Mouse (Mus musculus) midbrain, embryonic 10.5 days (tissue): ENCODE results near the gene Sdk2. TPM values are rescaled to one million over a fixed set of nuclear protein-coding genes. Genes with fewer than 3 reads are reported as not detected.

Experiments
- DNase-seq: peaks from one replicate; pipeline ENCODE4 v3.0.0-alpha.2; 2017; ENCODE audit warnings: low spot score
- H3K27ac ChIP-seq: fragments of 300-500 bp; sonication (generic); replicated peaks from 2 replicates; pipeline ENCODE4 v1.5.1; 2016; ENCODE audit warnings: mild to moderate bottlenecking
- H3K27me3 ChIP-seq: fragments of 300-500 bp; sonication (generic); 2 replicates; pipeline ENCODE4 v1.6.1; 2016; ENCODE audit warnings: low read depth, mild to moderate bottlenecking; ENCODE audit not compliant: poor library complexity, severe bottlenecking
- H3K36me3 ChIP-seq: fragments of 300-500 bp; sonication (generic); 2 replicates; pipeline ENCODE4 v1.6.1; 2016; ENCODE audit warnings: mild to moderate bottlenecking, moderate library complexity
- H3K4me1 ChIP-seq: fragments of 300-500 bp; sonication (generic); 2 replicates; pipeline ENCODE4 v1.6.1; 2016
- H3K4me3 ChIP-seq: fragments of 300-500 bp; sonication (generic); 2 replicates; pipeline ENCODE4 v1.5.1; 2016; ENCODE audit warnings: mild to moderate bottlenecking, moderate library complexity
- H3K9me3 ChIP-seq: fragments of 300-500 bp; sonication (generic); replicated peaks from 2 replicates; pipeline ENCODE4 v1.6.1; 2016; ENCODE audit warnings: mild to moderate bottlenecking
- WGBS: fragments of 180-500 bp; shearing (Covaris S2); methylation state at CpG from one replicate; pipeline ENCODE4 v1.1.7; 2016; 5-methylcytosine and 5-hydroxymethylcytosine counted together
- polyA plus RNA-seq: library from polyadenylated mRNA; unstranded; fragments of >200 nt; fragmentation: Nextera tagmentation; extraction: Ambion mirVana; gene quantifications from 2 replicates; pipeline ENCODE4 v1.2.1, GENCODE M21; 2016

The Sdk2 gene
- polyA plus RNA-seq, 1 experiment from 2014 or later, result 4.5 TPM

DNA sequence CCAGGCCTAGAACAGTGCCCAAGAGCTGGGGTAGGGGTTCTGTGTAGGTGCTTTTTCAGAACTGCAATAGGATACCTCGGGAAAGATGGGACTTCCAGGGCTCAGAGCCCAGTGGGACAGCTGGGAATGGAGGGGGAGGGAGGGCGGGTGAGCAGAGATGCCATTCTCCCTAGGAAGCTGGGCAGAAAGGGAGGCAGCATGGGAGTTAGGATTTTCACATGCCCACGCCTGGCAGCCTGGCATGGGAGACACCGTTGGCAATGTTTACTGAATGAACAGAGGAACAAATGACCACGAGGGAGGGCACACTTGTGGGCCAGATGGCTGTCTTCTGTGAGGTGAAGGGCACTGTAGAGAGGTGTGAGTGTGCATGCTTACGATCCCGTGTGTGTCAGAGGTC, 23.3 kb downstream of the Sdk2 start:
- no peak overlapping the region for H3K4me3 ChIP-seq
- peaks cover 5% of the 10 kb centered on the region for H3K36me3 ChIP-seq
- H3K9me3 ChIP-seq, result no peaks in the 10 kb centered on the region; the same call in 1 of the 2 replicates
- H3K4me1 ChIP-seq, result peaks cover 75% of the 10 kb centered on the region
- 81% methylated on average over 7 of the region's 7 CpGs for WGBS
- H3K27me3 ChIP-seq, result peaks cover 22% of the 10 kb centered on the region
- no peak for DNase-seq
- H3K27ac ChIP-seq, result no peak overlapping the region

DNA sequence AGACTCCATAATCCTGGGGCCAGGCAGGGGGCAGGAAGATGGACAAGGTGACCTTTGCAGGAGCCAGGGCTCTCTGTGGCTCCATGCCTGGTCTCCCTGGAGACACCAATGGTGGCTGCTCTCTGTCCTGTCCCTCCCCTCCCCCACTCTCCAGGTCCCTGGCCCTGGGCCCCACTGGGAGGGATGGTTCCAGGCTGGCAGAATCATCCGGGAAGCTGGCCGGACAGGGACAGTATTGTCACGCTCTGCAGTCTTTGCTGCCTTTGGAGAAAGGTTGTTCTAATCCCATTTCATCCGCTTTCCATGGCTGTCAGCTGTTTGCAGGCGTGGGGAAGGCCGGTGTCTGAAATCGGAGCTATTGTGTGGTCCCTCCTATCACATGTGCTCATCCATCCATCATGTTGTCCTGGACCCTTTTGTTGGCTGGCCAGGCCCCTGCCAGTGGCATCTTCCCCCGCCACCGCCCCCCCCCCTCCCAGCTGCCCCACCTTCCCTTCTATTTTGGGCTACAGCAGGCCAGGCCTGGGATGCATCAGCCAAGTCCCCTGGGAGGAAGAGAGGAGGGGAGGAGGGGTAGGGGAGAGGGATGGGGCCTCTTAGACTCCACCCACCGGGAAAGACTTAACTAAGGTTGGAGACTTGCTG, 26.3 kb downstream of the Sdk2 start:
- Histone ChIP-seq H3K36me3 (0 out of 2 replicates have a peak, but pooled peaks cover 2% of the 10 kb centered on the region), H3K27ac (peak overlapping the region; percentile 78), H3K27me3 (peaks cover 43% of the 10 kb centered on the region), H3K4me1 (peaks cover 74% of the 10 kb centered on the region), H3K9me3 (no peaks in the 10 kb centered on the region), H3K4me3 (peak overlapping the region; percentile 24)
- 2% methylated on average over 10 of the region's 10 CpGs for WGBS
- DNase-seq, result peak; percentile 91

DNA sequence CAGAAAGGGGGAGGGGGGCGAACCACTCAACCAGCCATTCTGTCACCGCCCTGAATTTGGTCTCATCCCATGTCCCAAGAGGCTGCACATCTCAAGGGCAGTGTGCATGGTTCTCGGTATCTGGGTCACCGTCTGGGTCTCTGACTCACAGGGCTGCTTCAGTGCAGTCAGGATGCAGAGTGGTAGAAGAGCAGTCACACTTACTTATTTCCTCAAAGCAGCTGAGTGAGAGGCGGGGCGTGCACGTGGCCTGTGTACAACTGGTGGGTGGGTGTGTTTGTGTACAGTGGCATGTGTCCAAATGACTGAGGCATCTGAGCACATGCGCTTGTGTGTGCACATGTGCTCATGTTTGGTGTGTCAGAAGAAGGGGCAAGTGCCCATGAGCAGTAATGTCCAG, 28.8 kb downstream of the Sdk2 start:
- no peak overlapping the region for H3K4me3 ChIP-seq
- H3K27me3 ChIP-seq, result peaks cover 41% of the 10 kb centered on the region
- H3K4me1 ChIP-seq, result peaks cover 58% of the 10 kb centered on the region
- DNase-seq, result no peak
- H3K9me3 ChIP-seq, result no peaks in the 10 kb centered on the region; the same call in 1 of the 2 replicates
- no peak overlapping the region for H3K27ac ChIP-seq
- 91% methylated on average over 8 of the region's 8 CpGs for WGBS
- 0 out of 2 replicates have a peak, but pooled peaks cover 2% of the 10 kb centered on the region for H3K36me3 ChIP-seq

DNA sequence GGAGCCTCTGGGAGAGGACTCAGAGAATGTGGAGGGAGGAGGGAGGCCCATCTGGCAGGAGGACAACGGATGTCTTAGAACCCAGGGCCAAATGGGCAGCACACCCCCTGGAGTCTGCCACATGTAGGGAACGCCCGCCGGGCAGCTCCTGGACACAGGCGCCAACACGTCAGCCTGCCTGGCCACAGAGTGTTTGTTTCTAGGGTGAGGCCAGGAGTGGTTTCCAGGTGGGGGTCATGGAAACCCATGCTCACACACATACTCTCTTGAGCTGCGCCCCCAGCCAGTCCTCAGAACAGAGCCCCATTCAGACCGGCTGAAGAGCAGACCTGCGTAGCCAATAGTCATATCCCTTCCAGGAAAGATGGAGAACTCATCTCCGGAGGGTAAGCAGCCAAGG, 35.4 kb downstream of the Sdk2 start:
- Histone ChIP-seq H3K27me3 (peaks cover 10% of the 10 kb centered on the region; the same call in 1 of the 2 replicates), H3K9me3 (no peaks in the 10 kb centered on the region; the same call in 1 of the 2 replicates), H3K27ac (0 out of 2 replicates have a peak overlapping the region, but pooled peaks have one; percentile 49), H3K4me3 (no peak overlapping the region), H3K36me3 (0 out of 2 replicates have a peak, but pooled peaks cover 1% of the 10 kb centered on the region), H3K4me1 (peaks cover 48% of the 10 kb centered on the region)
- no peak for DNase-seq
- 90% methylated on average over 10 of the region's 10 CpGs for WGBS

DNA sequence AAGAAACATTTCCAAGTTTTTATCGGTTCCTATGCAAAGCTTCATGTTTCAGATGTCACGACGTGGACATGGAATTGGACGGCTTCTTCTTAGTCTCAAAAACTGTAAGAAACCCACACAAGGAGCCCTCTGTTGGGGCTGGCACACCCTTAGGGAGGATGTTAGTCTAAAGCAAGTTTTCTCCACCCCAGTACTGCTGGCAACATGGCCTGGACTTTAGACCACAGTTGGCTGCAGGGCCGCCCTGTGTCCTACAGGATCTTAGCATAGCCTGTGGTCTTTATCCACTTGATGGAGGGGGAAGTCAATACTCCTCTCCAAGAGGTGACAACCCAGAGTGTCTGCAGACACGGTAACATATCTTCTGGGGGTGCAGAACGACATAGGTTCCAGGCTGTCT, 36.6 kb downstream of the Sdk2 start:
- H3K9me3 ChIP-seq, result no peaks in the 10 kb centered on the region; the same call in 1 of the 2 replicates
- H3K4me1 ChIP-seq, result peaks cover 61% of the 10 kb centered on the region
- no peak overlapping the region for H3K4me3 ChIP-seq
- WGBS, result 89% methylated on average over 7 of the region's 7 CpGs
- H3K27ac ChIP-seq, result no peak overlapping the region
- DNase-seq, result no peak
- no peaks in the 10 kb centered on the region for H3K36me3 ChIP-seq
- H3K27me3 ChIP-seq, result peaks cover 8% of the 10 kb centered on the region; the same call in 1 of the 2 replicates

DNA sequence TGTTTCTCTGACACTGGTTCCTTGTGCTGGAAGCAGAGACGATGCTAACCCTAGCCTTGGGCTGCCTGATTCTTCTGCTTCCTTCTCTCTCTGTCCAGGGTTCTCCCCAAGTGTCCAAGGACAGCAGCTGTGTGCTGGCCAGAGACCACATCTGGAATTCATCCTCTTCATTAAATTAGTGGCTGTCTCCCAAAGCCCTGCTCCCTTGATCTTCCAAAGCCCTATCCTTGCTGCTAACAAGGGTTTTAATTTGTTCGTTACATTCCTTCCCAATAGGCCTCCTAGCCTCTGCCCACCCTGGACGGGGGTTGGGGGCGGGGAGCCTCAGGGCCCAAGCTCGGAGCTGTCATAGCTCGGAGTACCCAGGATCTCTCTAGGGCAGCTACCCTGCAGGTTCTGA, 38.3 kb downstream of the Sdk2 start:
- H3K27me3 ChIP-seq, result peaks cover 14% of the 10 kb centered on the region
- peaks cover 78% of the 10 kb centered on the region for H3K4me1 ChIP-seq
- no peaks in the 10 kb centered on the region for H3K9me3 ChIP-seq
- 36% methylated on average over 6 of the region's 6 CpGs for WGBS
- H3K36me3 ChIP-seq, result no peaks in the 10 kb centered on the region
- DNase-seq, result no peak
- no peak overlapping the region for H3K4me3 ChIP-seq
- H3K27ac ChIP-seq, result peak overlapping the region; percentile 29

DNA sequence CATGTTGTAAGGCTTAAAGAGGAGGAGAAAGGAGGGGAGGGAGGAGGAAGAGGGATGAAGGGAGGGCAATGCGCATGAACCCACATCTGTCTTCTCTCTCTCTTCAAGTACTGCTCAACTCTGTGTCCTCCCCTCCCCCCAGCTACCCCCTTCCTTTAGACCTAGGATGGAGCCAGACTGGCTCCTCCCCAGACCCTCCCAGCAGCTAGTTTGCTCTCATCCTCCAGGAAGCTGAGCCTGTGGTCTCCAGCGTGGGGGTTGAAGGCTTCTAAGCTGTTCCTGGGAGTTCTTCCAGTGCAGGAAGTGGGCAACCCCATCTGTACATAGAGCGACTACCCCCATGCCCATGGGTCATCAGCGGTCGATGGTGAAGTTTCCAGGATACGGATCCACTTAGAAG, 38.8 kb downstream of the Sdk2 start:
- Histone ChIP-seq H3K36me3 (no peaks in the 10 kb centered on the region), H3K4me3 (no peak overlapping the region), H3K9me3 (no peaks in the 10 kb centered on the region), H3K27ac (peak overlapping the region; percentile 29; the same call in 1 of the 2 replicates), H3K27me3 (peaks cover 14% of the 10 kb centered on the region), H3K4me1 (peaks cover 74% of the 10 kb centered on the region)
- no peak for DNase-seq
- 64% methylated on average over 6 of the region's 6 CpGs for WGBS

DNA sequence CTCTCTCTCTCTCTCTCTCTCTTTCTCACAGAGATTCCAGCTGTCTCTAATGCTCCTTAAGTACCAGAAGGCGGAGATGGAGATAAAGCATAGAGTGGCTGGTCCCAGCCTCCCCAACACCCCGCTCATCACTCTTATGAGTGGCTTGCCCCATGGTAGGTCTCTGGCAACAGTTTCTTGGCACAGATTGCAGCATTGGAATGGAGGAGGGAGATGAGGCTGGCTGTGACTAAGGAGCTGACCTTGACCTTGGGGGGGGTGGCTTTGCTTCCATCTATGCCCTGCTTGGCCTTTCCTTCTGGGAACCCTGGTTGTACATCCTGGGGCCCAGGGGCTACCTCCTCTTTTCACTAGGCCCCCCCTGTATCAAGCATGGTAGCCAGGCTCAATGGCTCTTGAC, 41.8 kb downstream of the Sdk2 start:
- H3K4me3 ChIP-seq, result no peak overlapping the region
- H3K9me3 ChIP-seq, result no peaks in the 10 kb centered on the region
- no peak overlapping the region for H3K27ac ChIP-seq
- H3K4me1 ChIP-seq, result peaks cover 85% of the 10 kb centered on the region
- peaks cover 28% of the 10 kb centered on the region for H3K27me3 ChIP-seq
- WGBS, result 83% methylated on average over 2 of the region's 2 CpGs
- no peak for DNase-seq
- H3K36me3 ChIP-seq, result no peaks in the 10 kb centered on the region

DNA sequence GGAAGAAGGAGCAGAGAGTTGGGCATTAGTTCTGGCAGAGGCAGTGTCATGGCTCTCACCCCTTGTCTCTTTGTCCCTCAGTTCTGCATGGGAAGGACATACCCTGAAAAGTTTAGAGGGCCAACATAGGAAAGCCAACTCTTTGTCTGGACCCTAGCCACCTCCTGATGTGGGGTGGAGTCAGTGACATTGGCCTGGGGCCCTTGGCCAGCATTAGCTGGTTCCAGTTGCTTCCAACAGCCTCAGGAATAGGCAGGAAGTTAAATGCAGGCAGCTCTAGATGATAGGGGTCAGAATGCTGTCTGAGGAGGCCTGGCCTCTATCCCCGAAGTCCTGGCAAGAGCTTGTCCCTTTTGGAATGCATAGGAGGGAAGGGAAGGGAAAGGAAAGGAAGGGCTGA, 42.9 kb downstream of the Sdk2 start:
- 73% methylated on average over 1 of the region's 1 CpGs for WGBS
- no peak for DNase-seq
- H3K27me3 ChIP-seq, result peaks cover 37% of the 10 kb centered on the region
- no peaks in the 10 kb centered on the region for H3K36me3 ChIP-seq
- no peak overlapping the region for H3K4me3 ChIP-seq
- no peaks in the 10 kb centered on the region for H3K9me3 ChIP-seq
- H3K27ac ChIP-seq, result peak overlapping the region; percentile 42; the same call in 1 of the 2 replicates
- H3K4me1 ChIP-seq, result peaks cover 85% of the 10 kb centered on the region

DNA sequence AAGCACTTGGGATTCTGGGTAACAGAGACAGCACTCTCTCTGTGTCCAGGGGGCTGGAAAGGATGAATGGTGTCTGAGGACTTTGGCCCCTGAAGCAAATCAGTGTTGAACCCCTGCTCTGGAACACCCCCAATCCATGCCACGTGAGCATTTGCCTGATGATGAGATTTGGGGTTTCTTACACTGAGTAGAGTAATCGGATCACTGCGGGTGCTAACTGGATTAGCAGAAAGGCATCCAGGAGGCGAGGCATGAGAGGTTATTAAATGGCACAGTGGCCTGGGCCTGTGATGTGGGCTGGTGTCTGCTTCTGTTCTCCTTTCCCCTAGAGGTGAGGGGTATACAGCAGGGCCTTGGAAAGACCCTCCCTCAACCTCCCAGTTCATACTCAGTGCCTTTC, 44.7 kb downstream of the Sdk2 start:
- Histone ChIP-seq H3K4me3 (no peak overlapping the region), H3K4me1 (peaks cover 85% of the 10 kb centered on the region), H3K27ac (no peak overlapping the region), H3K27me3 (peaks cover 55% of the 10 kb centered on the region), H3K36me3 (no peaks in the 10 kb centered on the region), H3K9me3 (no peaks in the 10 kb centered on the region)
- DNase-seq, result no peak
- 65% methylated on average over 4 of the region's 4 CpGs for WGBS

DNA sequence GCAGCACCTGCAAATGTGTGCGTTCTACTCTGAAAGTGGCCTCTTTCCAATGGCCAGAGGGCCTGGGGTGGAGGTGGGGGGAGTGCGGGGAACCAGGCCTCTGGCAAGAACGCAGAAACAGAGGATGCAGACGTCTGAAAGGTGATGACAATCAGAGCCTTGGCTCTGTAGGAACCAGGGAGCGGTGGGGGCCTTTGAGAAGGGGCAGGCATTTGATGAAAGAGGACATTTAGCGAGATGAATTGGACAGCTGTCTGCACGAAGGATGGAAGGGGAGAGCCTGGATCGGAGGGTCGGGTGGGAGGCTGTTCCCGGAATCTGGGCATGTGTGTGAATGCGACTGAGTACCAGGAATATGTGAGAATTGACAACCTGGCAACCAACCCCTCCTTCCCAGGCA, 47.8 kb downstream of the Sdk2 start:
- WGBS, result 61% methylated on average over 11 of the region's 11 CpGs
- Histone ChIP-seq H3K4me1 (peaks cover 85% of the 10 kb centered on the region), H3K9me3 (no peaks in the 10 kb centered on the region), H3K27ac (peak overlapping the region; percentile 2), H3K27me3 (peaks cover 65% of the 10 kb centered on the region), H3K4me3 (no peak overlapping the region), H3K36me3 (no peaks in the 10 kb centered on the region)
- DNase-seq, result no peak

DNA sequence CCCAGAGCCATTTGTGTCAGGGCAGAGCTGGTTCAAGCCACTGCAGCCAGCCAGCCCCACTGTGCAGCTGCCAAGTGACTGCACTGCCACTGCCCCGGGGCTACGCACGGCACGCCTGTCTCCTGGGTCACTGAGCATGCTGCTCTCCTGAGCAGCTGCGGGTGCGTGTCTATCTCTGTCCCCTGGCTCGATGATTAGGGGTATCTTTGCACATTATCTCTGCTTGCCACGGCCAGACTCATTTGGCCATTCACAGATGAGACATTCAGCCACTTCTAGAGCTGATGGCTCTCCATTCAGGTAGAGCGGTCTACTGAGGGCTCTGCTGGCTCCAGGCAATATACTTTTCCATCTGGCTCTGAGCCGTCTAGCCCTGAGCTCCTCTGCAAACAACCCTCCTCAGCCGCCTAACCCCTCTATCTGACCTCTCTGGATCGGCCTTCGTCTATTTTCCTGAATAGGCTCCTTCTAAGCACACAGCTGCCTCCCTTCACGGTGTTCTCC, 49.9 kb downstream of the Sdk2 start:
- Histone ChIP-seq H3K9me3 (no peaks in the 10 kb centered on the region), H3K27me3 (peaks cover 76% of the 10 kb centered on the region), H3K27ac (peak overlapping the region; percentile 79), H3K36me3 (no peaks in the 10 kb centered on the region), H3K4me1 (peaks cover 80% of the 10 kb centered on the region), H3K4me3 (no peak overlapping the region; the same call in 1 of the 2 replicates)
- WGBS, result 20% methylated on average over 14 of the region's 14 CpGs
- peak; percentile 57 for DNase-seq

DNA sequence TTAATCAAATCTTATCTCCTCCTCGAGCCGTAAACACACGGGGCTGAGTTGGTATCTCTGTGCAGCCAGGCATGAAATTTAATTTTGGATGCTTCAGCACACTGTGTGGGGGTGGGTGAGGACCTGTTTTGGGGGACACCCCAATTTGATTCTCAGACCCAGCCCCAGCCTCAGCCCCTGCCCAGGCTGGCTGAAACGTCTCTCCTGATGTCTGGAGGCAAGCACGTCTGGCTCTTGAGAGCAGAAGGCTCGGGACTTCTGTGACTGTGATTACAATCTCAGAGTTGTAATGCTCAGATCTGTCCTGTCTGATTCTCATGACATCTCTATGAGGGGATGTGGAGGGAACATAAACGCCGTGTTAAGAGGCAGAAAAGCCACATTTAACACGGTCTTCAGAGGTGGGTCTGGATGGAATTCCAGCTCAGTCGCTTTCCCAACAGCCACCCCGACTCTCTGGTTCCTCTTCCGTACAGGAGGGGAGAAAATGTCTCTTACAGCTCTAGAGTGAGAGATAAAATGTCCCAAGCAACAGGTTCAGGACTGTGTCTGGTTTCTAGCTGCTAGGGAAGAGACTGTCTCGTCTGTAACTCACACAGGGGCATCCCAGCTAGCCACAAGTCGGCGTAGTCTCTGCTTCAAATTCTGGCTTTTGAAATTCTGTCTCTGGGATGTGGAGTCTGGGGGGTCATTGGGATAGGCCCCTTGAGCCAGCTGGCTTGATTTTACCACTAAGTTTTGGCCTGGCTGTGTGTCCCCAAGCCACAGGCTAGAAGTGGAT, 50.5 kb downstream of the Sdk2 start:
- 28% methylated on average over 15 of the region's 15 CpGs for WGBS
- H3K27ac ChIP-seq, result peak overlapping the region; percentile 79
- peaks cover 69% of the 10 kb centered on the region for H3K27me3 ChIP-seq
- no peaks in the 10 kb centered on the region for H3K9me3 ChIP-seq
- DNase-seq, result peak; percentile 24
- no peak overlapping the region; the same call in 1 of the 2 replicates for H3K4me3 ChIP-seq
- no peaks in the 10 kb centered on the region for H3K36me3 ChIP-seq
- peaks cover 83% of the 10 kb centered on the region for H3K4me1 ChIP-seq
